Mouse (Mus musculus) liver, adult (tissue): ENCODE results near the gene Mmel1.

Experiments used
- GATA4 ChIP-seq: IDR thresholded peaks from 2 replicates; pipeline ENCODE4 v1.6.1; 2014; ENCODE audit warnings: mild to moderate bottlenecking, low read length; ENCODE audit not compliant: insufficient replicate concordance

The Mmel1 gene

GRCm38 (mm10) chr4:154933306-154933907 lies 64.0 kb downstream of the Mmel1 start:
- no peak for TF ChIP-seq GATA4

GRCm38 (mm10) chr4:154934800-154935199 lies 65.4 kb downstream of the Mmel1 start:
- TF ChIP-seq GATA4 = no peak

DNA sequence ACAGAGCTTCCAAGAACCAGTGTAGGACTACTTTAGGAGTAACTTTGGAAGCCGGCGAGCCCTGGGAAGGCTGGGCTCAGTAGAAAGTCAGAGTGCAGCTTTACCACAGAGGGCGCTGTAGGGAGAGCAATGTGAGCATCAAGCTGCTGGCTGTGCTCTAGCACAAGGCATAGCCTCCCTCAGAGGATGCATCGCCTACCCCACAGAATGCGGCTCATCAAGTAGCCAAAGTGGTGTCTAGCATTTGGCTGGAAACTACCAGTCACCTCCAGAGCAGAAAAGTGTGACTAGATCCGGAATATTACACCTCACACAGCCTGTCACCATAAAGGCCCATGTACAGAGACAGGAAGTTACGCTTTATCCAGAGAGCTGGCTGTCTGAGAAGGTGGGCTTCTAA lies 66.4 kb downstream of the Mmel1 start:
- TF ChIP-seq GATA4 = no peak

- TF ChIP-seq GATA4 = no peak
Measured at GRCm38 (mm10) chr4:154936542-154937255, 67.3 kb downstream of the Mmel1 start.

DNA sequence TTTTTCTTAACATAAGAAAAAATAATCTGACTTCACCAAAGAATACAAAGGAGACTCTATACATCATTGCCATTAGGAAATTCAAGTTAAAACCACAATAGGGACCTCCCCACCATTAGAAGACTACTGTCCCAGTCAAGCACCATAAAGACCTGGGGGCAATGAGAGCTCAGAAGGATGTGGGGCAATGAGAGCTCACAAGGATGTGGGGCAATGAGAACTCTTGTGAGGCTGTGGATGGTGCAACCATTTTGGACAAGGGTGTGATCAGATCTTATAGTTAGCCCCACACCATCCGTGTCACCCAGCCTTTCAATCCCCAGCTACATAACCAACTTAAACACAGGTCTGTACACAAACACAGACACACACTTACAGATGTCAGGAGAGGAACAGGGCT lies 68.4 kb downstream of the Mmel1 start:
- TF ChIP-seq GATA4 = no peak

DNA sequence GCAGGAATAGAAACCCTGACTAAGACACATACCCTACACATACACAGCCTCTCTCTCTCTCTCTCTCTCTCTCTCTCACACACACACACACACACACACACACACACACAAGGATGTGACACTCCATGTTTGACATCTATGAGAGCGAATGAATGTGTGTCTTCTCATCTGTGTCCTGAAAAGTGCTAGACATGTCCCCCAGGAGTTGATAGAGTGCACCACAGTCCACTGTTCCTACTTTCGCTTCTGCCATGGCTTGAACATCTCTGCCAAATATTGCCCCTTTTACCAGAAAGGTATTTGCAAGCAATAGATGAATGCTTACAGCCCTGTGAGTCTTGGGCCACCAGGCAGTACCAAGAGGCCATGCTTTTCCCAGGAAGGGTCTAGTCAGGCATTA lies 70.8 kb downstream of the Mmel1 start:
- TF ChIP-seq GATA4 = no peak

GRCm38 (mm10) chr4:154941831-154942230 lies 72.4 kb downstream of the Mmel1 start:
- TF ChIP-seq GATA4 = no peak

DNA sequence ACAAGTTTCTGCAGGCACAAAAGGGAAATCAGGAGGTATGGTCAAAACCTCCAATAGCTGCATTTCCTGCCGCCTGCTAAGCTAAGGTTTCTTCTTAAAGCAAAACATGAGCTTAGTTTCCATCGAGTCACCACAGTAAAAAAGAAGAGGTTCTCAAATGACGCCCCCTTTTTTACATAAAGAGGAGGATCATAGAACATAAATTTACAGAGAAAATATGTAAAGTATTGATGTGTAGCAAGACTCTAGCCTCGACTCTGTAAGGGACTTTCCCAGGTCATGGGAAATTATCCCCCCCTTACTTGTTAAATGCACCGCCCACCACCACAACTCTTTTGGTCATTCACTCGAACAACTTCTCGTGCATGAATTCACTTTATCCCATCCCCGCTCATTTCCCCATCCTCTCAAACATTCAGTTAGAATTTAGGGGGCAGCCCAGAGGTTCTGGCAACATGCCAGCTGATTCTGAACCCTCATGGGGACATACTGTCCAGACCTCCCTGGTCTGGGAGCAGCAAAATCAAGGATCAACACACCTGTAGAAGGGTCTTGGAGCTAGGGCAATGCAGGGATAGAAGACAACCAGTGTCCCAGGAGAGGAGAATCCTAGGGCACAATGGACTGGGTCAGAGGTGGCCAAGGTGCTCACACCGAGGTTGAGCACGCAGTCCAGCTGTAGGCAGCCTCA lies 73.4 kb downstream of the Mmel1 start:
- no peak for TF ChIP-seq GATA4

- no peak for TF ChIP-seq GATA4
Measured at GRCm38 (mm10) chr4:154943323-154944039, 74.1 kb downstream of the Mmel1 start.

DNA sequence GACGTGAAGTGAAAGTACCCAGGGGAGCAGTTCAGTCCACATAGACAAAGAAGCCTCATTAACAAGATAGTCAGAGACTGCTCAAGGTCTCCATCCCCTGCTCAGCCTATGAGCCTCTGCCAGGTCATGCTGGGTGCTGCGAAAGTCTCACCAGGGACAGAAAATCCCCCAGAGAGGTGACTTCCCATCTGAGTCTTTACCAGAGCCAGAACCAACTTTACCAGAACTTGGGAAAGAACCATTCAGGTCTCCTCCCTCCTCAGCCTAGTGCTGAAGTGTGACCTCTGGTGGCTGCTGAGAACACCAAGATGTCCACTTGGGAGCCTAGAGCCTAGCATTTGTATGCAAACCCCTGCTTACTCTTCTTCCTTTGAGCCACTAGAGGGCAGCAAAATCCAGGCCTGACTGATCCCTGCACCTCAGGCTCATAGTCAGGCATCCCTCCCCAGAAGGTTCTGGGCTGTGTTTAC lies 74.8 kb downstream of the Mmel1 start:
- TF ChIP-seq GATA4 = no peak
